Mouse (Mus musculus) heart, adult 2 months (tissue): ENCODE results near the gene Aarsd1. TPM values are rescaled to one million over a fixed set of nuclear protein-coding genes. Genes with fewer than 3 reads are reported as not detected.

Experiments
- DNase-seq, 2 experiments: peaks; one replicate each; pipeline ENCODE4 v3.0.0; 2021
- H3K27ac ChIP-seq: fragments of 200-600 bp; 2 replicates; pipeline ENCODE4 v1.8.1; 2022
- H3K27me3 ChIP-seq: fragments of 200-500 bp; 2 replicates; pipeline ENCODE4 v1.6.1; 2012; ENCODE audit warnings: mild to moderate bottlenecking, low read length, inconsistent platforms, mixed read lengths; ENCODE audit not compliant: control insufficient read depth, insufficient read depth
- H3K36me3 ChIP-seq: fragments of 200-500 bp; 2 replicates; pipeline ENCODE4 v1.6.1; 2012; ENCODE audit warnings: low read length, inconsistent platforms; ENCODE audit not compliant: control insufficient read depth, insufficient read depth
- H3K4me1 ChIP-seq: fragments of 200-500 bp; 2 replicates; pipeline ENCODE4 v1.6.1; 2011; ENCODE audit warnings: low read length; ENCODE audit not compliant: control insufficient read depth, insufficient read depth
- H3K4me3 ChIP-seq: fragments of 200-600 bp; 2 replicates; pipeline ENCODE4 v1.8.1; 2022
- H3K79me2 ChIP-seq: fragments of 200-500 bp; replicated peaks from 2 replicates; pipeline ENCODE4 v1.6.1; 2012; ENCODE audit warnings: mild to moderate bottlenecking, inconsistent platforms, low read length, moderate library complexity, mixed read lengths; ENCODE audit not compliant: control insufficient read depth, insufficient read depth
- H3K9ac ChIP-seq: fragments of 200-500 bp; 2 replicates; pipeline ENCODE4 v1.6.1; 2012; ENCODE audit warnings: low read depth, mild to moderate bottlenecking, control low read depth, inconsistent platforms, low read length, mixed read lengths
- CTCF ChIP-seq: fragments of 200-600 bp; IDR thresholded peaks from 2 replicates; pipeline ENCODE4 v1.8.1; 2022; ENCODE audit warnings: antibody characterized with exemption, mild to moderate bottlenecking, moderate library complexity
- EP300 ChIP-seq: fragments of 200-500 bp; IDR thresholded peaks from 2 replicates; pipeline ENCODE4 v1.6.1; 2011; ENCODE audit warnings: low read depth, low read length, control low read depth; ENCODE audit not compliant: insufficient read depth
- POLR2A ChIP-seq: fragments of 200-500 bp; IDR thresholded peaks from 2 replicates; pipeline ENCODE4 v1.6.1; 2011; ENCODE audit warnings: mild to moderate bottlenecking, low read depth, low read length, control low read depth; ENCODE audit not compliant: insufficient read depth
- WGBS: fragments of 180-500 bp; shearing (Covaris S2); methylation state at CpG from one replicate; pipeline ENCODE4 v1.1.7; 2018; 5-methylcytosine and 5-hydroxymethylcytosine counted together
- intact Hi-C: fragments of 180-260 bp; cut with DNase I; formaldehyde crosslinking; loops from one replicate; pipeline ENCODE4 v1.15.1; 2025
- polyA plus RNA-seq: library from polyadenylated mRNA; depleted of rRNA; stranded (reverse); fragments of >200 nt; gene quantifications from 2 replicates; pipeline ENCODE4 v1.2.3, GENCODE M21; 2012
- total RNA-seq, 2 experiments: library from RNA; stranded (reverse); gene quantifications; 2 replicates each; pipeline ENCODE4 v1.2.3; 2021

The Aarsd1 gene
- total and polyA plus RNA-seq, 3 experiments, result 19.5 to 23.4 (median 23.0) TPM

GRCm38 (mm10) chr11:101462583-101463440 lies 45.4 kb upstream of the Aarsd1 start:
- no peak for TF ChIP-seq EP300
- TF ChIP-seq CTCF, result no peak
- no peak for TF ChIP-seq POLR2A

GRCm38 (mm10) chr11:101462141-101462540 lies 44.7 kb upstream of the Aarsd1 start:
- H3K36me3 ChIP-seq, result no peaks in the 10 kb centered on the region

More at GRCm38 (mm10) chr11:101462583-101463440, 45.4 kb upstream of the Aarsd1 start:
- Histone ChIP-seq H3K4me3 (no peak overlapping the region), H3K27me3 (no peaks in the 10 kb centered on the region), H3K79me2 (no peaks in the 10 kb centered on the region), H3K27ac (no peak overlapping the region), H3K9ac (no peak overlapping the region), H3K36me3 (no peaks in the 10 kb centered on the region), H3K4me1 (peaks cover 3% of the 10 kb centered on the region)
- DNase-seq, result no peak
- intact Hi-C loops, result no loop called here
- WGBS, result 57% methylated on average over 13 of the region's 13 CpGs

GRCm38 (mm10) chr11:101460321-101460720 lies 42.9 kb upstream of the Aarsd1 start:
- 90% methylated on average over 15 of the region's 15 CpGs for WGBS
- no peaks in the 10 kb centered on the region for H3K79me2 ChIP-seq
- H3K4me3 ChIP-seq, result no peak overlapping the region
- intact Hi-C loops, result no loop called here
- no peak for DNase-seq
- no peaks in the 10 kb centered on the region for H3K27me3 ChIP-seq
- no peak overlapping the region for H3K9ac ChIP-seq
- no peak for TF ChIP-seq EP300
- no peak for TF ChIP-seq POLR2A
- no peak for TF ChIP-seq CTCF
- no peak overlapping the region for H3K27ac ChIP-seq
- H3K36me3 ChIP-seq, result no peaks in the 10 kb centered on the region
- no peaks in the 10 kb centered on the region; the same call in none of the 2 replicates for H3K4me1 ChIP-seq

More at GRCm38 (mm10) chr11:101462141-101462540, 44.7 kb upstream of the Aarsd1 start:
- WGBS, result 90% methylated on average over 14 of the region's 14 CpGs
- Histone ChIP-seq H3K27me3 (no peaks in the 10 kb centered on the region), H3K79me2 (no peaks in the 10 kb centered on the region), H3K4me3 (no peak overlapping the region), H3K9ac (no peak overlapping the region), H3K4me1 (peaks cover 2% of the 10 kb centered on the region), H3K27ac (no peak overlapping the region)
- DNase-seq, result no peak
- no peak for TF ChIP-seq EP300
- no peak for TF ChIP-seq POLR2A
- no peak for TF ChIP-seq CTCF
- intact Hi-C loops, result no loop called here

GRCm38 (mm10) chr11:101459716-101460115 lies 42.3 kb upstream of the Aarsd1 start:
- Histone ChIP-seq H3K36me3 (no peaks in the 10 kb centered on the region), H3K9ac (no peak overlapping the region), H3K4me3 (no peak overlapping the region), H3K4me1 (no peaks in the 10 kb centered on the region; the same call in none of the 2 replicates), H3K27ac (no peak overlapping the region), H3K79me2 (no peaks in the 10 kb centered on the region), H3K27me3 (no peaks in the 10 kb centered on the region)
- 41% methylated on average over 6 of the region's 6 CpGs for WGBS
- intact Hi-C loops, result no loop called here
- no peak for TF ChIP-seq EP300
- TF ChIP-seq POLR2A, result no peak
- no peak for TF ChIP-seq CTCF
- DNase-seq, result no peak

- H3K79me2 ChIP-seq, result peaks cover 3% of the 10 kb centered on the region
- no peak overlapping the region for H3K4me3 ChIP-seq
- no peaks in the 10 kb centered on the region; the same call in 1 of the 2 replicates for H3K4me1 ChIP-seq
- H3K9ac ChIP-seq, result no peak overlapping the region
- no peak for DNase-seq
- H3K27me3 ChIP-seq, result no peaks in the 10 kb centered on the region
- intact Hi-C loops, result no loop called here
- TF ChIP-seq EP300 (no peak), CTCF (no peak), POLR2A (no peak)
- WGBS, result 90% methylated on average over 12 of the region's 12 CpGs
- H3K36me3 ChIP-seq, result no peaks in the 10 kb centered on the region
- no peak overlapping the region for H3K27ac ChIP-seq
Observed at GRCm38 (mm10) chr11:101458217-101458616, 40.8 kb upstream of the Aarsd1 start.

- DNase-seq, result no peak
- Histone ChIP-seq H3K27me3 (no peaks in the 10 kb centered on the region), H3K4me1 (peaks cover 2% of the 10 kb centered on the region; the same call in 1 of the 2 replicates), H3K4me3 (no peak overlapping the region), H3K27ac (no peak overlapping the region), H3K36me3 (no peaks in the 10 kb centered on the region), H3K79me2 (peaks cover 3% of the 10 kb centered on the region), H3K9ac (no peak overlapping the region)
- TF ChIP-seq POLR2A, result no peak
- TF ChIP-seq EP300, result no peak
- TF ChIP-seq CTCF, result no peak
- intact Hi-C loops, result no loop called here
- 84% methylated on average over 9 of the region's 9 CpGs for WGBS
Observed at GRCm38 (mm10) chr11:101457631-101458030, 40.2 kb upstream of the Aarsd1 start.
